Mouse (Mus musculus) macrophage (primary cell): Measurements from ENCODE around the gene Eif2b5. TPM values are rescaled to one million over a fixed set of nuclear protein-coding genes. Genes with fewer than 3 reads are reported as not detected.

Experiments
- H3K27ac ChIP-seq: fragments of 350-480 bp; formaldehyde crosslinking; 2 replicates; pipeline ENCODE4 v1.9.0; 2021
- H3K36me3 ChIP-seq: fragments of 350-480 bp; formaldehyde crosslinking; 2 replicates; pipeline ENCODE4 v1.9.0; 2021; ENCODE audit errors: inconsistent target
- H3K4me3 ChIP-seq: fragments of 350-480 bp; formaldehyde crosslinking; 2 replicates; pipeline ENCODE4 v1.9.0; 2021; ENCODE audit errors: inconsistent target
- H3K79me2 ChIP-seq: fragments of 350-480 bp; formaldehyde crosslinking; 2 replicates; pipeline ENCODE4 v1.9.0; 2021; ENCODE audit errors: inconsistent target
- WGBS: methylation state at CpG from one replicate; pipeline ENCODE4 v1.1.7; 2026; ENCODE audit warnings: inconsistent platforms; ENCODE audit not compliant: missing documents; 5-methylcytosine and 5-hydroxymethylcytosine counted together
- polyA plus RNA-seq: library from polyadenylated mRNA; stranded (reverse); fragments of 250-400 nt; gene quantifications from 3 replicates; pipeline ENCODE4 v1.2.4, GENCODE M21; 2018; ENCODE audit warnings: inconsistent platforms

The Eif2b5 gene
- polyA plus RNA-seq, 1 experiment from 2014 or later = 30.4 TPM

- no peaks in the 10 kb centered on the region for H3K79me2 ChIP-seq
- no peak overlapping the region for H3K27ac ChIP-seq
- H3K36me3 ChIP-seq = peaks cover 89% of the 10 kb centered on the region
- WGBS = 88% methylated on average over 8 of the region's 8 CpGs
- no peak overlapping the region for H3K4me3 ChIP-seq
Measured at GRCm38 (mm10) chr16:20506000-20506399, 7.4 kb downstream of the Eif2b5 start.

DNA sequence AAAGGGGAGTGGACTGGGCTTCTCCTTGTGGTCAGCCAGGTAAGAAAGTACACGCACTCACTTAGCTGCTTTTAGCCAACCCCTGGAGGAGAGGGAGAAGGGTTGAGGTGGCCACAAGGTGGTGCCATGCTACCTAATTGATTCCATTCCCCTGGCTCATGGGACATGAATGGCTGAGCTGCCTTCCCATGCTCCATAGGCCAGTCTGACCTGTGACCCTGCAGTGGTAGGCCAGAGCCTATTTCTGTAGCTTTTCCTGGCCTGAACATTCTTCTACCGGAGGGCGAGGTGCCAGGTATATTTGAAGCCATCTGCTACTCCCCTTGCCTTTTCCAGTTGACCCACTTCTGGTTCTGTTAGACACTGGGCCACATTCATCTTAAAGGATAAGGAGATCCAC is 10.7 kb downstream of the Eif2b5 start:
- Histone ChIP-seq H3K79me2 (no peaks in the 10 kb centered on the region), H3K27ac (no peak overlapping the region), H3K36me3 (peaks cover 55% of the 10 kb centered on the region), H3K4me3 (no peak overlapping the region)
- 94% methylated on average over 3 of the region's 3 CpGs for WGBS

- no peak overlapping the region for H3K27ac ChIP-seq
- 90% methylated on average over 7 of the region's 7 CpGs for WGBS
- H3K79me2 ChIP-seq = no peaks in the 10 kb centered on the region
- H3K36me3 ChIP-seq = peaks cover 37% of the 10 kb centered on the region
- no peak overlapping the region for H3K4me3 ChIP-seq
Measured at GRCm38 (mm10) chr16:20511277-20511847, 12.7 kb downstream of the Eif2b5 start.

DNA sequence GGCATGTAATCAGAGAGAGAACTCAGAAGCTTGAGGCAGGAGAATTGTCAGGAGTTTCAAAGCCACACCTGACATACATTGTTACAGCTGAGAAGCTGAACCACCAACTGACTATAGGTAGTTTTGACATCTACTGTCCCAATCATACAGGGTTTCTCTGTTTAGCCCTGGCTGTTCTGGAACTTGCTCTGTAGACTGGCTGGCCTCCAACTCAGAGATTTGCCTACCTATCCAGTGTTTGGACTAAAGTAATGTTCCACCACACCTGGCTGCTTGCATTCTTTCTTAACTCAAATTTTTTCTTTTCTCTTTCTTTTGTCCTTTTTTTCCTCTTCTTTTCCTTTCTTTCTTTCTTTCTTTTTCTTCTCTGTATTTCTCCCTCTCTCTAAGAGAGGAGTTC is 17.4 kb downstream of the Eif2b5 start:
- Histone ChIP-seq H3K36me3 (no peaks in the 10 kb centered on the region), H3K27ac (peak overlapping the region; percentile 46; the same call in 1 of the 2 replicates), H3K4me3 (peak overlapping the region; percentile 52), H3K79me2 (peaks cover 40% of the 10 kb centered on the region)

DNA sequence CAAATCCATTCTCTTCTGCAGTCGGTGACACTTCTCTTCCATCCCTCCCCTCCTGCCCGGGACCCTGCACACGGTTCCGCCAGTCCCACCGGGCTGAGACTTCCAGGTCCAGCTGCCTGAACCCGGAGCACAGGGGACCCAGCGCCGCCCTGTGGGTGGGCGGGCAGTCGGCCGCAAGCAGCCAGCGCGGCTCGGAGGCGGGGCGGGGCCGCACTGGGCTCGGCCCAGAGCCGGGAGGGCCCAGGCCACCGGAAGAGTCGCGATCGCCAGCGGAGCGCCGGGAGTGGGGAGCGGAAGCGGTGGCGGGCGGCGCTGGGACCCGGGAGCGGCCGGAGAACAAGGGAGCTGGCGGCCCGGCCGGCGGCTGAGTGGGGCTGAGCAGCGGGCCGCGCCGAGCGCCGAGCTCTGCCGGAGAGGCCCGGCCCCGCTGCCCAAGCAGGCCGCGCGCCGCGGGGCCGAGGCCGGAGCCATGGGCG is 18.1 kb downstream of the Eif2b5 start, which contains the start of gene Dvl3:
TSS of gene Dvl3 (plus strand) at position 257 of the 476 bp plus-strand sequence.
- WGBS = 1% methylated on average over 48 of the region's 55 CpGs
- peak within 1 kb of the TSS; percentile 47 for H3K27ac ChIP-seq
- peak within 1 kb of the TSS; percentile 88 for H3K4me3 ChIP-seq
- no peaks in the 10 kb centered on the region for H3K36me3 ChIP-seq
- peaks cover 45% of the 10 kb centered on the region for H3K79me2 ChIP-seq

DNA sequence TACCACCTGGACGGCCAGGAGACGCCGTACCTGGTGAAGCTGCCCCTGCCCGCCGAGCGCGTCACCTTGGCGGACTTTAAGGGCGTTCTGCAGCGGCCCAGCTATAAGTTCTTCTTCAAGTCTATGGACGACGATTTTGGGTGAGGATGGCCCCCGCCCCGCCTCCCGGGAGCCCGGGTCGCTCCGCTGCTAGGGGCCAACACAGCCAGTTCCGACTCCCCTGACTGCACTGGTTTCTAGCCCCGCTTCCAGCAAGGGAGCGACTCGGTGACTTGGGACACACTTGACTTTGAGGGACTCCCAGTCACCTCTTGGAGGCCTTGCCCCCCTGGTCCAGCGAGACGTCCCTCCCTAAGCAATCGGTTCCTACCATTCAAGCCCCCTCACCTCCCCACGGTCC is 18.6 kb downstream of the Eif2b5 start:
- Histone ChIP-seq H3K36me3 (no peaks in the 10 kb centered on the region), H3K27ac (peak overlapping the region; percentile 47), H3K79me2 (peaks cover 45% of the 10 kb centered on the region), H3K4me3 (peak overlapping the region; percentile 88)
- WGBS = under 1% methylated on average over 26 of the region's 26 CpGs

DNA sequence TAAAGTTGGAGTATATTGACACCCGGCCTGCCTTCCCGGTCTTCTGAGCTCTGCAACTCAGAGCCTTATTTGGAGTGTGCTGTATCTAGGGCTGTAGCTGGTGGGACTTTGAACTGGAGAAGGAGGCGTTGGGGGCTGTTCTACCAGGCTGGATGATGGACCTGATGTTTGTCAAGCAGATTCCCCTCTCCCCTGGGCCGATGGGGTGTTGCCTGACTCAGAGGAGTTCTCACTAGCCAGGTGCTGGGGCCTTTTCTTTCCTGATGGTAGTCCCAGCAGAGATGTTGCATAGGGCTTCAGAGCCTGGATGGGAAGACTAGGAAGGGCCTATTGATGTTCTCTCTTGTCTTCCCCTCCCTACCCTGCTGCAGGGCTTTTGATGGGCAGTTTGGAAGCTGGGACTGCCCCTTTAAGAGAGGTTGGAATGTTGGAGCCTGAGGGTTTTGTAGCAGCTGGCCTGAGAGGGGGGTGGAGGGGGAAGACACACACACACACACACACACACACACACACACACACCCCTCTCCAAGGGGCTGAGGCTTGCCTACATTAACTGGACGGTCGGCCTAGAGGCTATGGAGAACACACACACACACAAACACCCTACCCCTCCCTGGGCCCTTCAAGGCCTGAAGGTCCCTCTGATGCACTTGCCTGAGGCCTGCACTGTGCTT is 19.2 kb downstream of the Eif2b5 start:
- 0 out of 2 replicates have a peak, but pooled peaks cover 1% of the 10 kb centered on the region for H3K36me3 ChIP-seq
- peak overlapping the region; percentile 47 for H3K27ac ChIP-seq
- peaks cover 45% of the 10 kb centered on the region for H3K79me2 ChIP-seq
- WGBS = 12% methylated on average over 5 of the region's 6 CpGs
- peak overlapping the region; percentile 88 for H3K4me3 ChIP-seq

GRCm38 (mm10) chr16:20523886-20524285 is 25.3 kb downstream of the Eif2b5 start:
- 96% methylated on average over 10 of the region's 10 CpGs for WGBS
- H3K36me3 ChIP-seq = peaks cover 53% of the 10 kb centered on the region
- H3K79me2 ChIP-seq = peaks cover 26% of the 10 kb centered on the region

DNA sequence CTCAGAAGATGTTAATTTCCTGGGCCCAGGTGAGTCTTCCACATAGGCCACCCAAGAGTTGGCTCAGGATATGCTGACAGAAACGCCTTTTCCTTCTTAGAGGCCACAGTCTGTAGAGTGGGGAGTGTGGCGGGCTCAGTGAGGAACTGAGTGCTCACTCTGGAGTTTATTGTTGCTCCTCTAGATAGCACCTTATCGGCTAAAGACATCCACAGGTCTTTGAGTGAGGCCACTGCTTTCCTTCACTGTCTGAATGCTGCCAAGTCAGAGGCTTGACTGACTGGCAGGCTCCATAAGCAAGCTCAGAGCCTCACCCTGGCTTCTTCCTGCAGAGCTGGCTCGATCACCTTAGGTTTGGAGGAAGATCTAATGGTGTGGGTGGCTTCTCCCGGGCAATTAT is 30.2 kb downstream of the Eif2b5 start:
- Histone ChIP-seq H3K4me3 (no peak overlapping the region), H3K79me2 (no peaks in the 10 kb centered on the region), H3K27ac (no peak overlapping the region), H3K36me3 (peaks cover 57% of the 10 kb centered on the region)
- WGBS = 87% methylated on average over 4 of the region's 5 CpGs

More at GRCm38 (mm10) chr16:20523886-20524285, 25.3 kb downstream of the Eif2b5 start:
- Histone ChIP-seq H3K4me3 (no peak overlapping the region), H3K27ac (no peak overlapping the region)

GRCm38 (mm10) chr16:20529375-20529774 is 30.8 kb downstream of the Eif2b5 start:
- Histone ChIP-seq H3K4me3 (no peak overlapping the region), H3K27ac (no peak overlapping the region), H3K36me3 (peaks cover 51% of the 10 kb centered on the region), H3K79me2 (no peaks in the 10 kb centered on the region)
- 100% methylated on average over 1 of the region's 1 CpGs for WGBS

DNA sequence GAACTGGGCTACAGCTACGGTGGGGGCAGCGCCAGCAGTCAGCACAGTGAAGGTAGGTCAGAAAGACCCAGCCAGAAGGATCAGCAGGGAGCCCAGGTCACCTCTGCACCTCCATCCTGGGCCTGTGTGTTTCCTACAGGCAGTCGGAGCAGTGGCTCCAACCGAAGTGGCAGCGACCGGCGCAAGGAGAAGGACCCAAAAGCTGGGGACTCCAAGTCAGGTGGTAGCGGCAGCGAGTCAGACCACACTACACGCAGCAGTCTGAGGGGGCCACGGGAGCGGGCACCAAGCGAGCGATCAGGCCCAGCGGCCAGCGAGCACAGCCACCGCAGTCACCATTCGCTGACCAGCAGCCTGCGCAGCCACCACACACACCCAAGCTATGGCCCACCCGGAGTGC is 32.3 kb downstream of the Eif2b5 start:
- Histone ChIP-seq H3K4me3 (no peak overlapping the region), H3K79me2 (peaks cover 6% of the 10 kb centered on the region), H3K36me3 (peaks cover 38% of the 10 kb centered on the region), H3K27ac (no peak overlapping the region)
- 98% methylated on average over 16 of the region's 20 CpGs for WGBS

GRCm38 (mm10) chr16:20534617-20535295 is 36.1 kb downstream of the Eif2b5 start:
- Histone ChIP-seq H3K4me3 (no peak overlapping the region; the same call in 1 of the 2 replicates), H3K27ac (no peak overlapping the region), H3K36me3 (peaks cover 22% of the 10 kb centered on the region), H3K79me2 (peaks cover 39% of the 10 kb centered on the region)
- 39% methylated on average over 9 of the region's 10 CpGs for WGBS

- 1% methylated on average over 51 of the region's 52 CpGs for WGBS
- Histone ChIP-seq H3K4me3 (peak within 1 kb of the TSS; percentile 97), H3K79me2 (peaks cover 39% of the 10 kb centered on the region), H3K27ac (peak within 1 kb of the TSS; percentile 97), H3K36me3 (peaks cover 22% of the 10 kb centered on the region)
Measured at GRCm38 (mm10) chr16:20535296-20536080, 36.9 kb downstream of the Eif2b5 start, which contains the start of gene Ap2m1. TSS of gene Ap2m1 (plus strand) at chr16:20535478.

DNA sequence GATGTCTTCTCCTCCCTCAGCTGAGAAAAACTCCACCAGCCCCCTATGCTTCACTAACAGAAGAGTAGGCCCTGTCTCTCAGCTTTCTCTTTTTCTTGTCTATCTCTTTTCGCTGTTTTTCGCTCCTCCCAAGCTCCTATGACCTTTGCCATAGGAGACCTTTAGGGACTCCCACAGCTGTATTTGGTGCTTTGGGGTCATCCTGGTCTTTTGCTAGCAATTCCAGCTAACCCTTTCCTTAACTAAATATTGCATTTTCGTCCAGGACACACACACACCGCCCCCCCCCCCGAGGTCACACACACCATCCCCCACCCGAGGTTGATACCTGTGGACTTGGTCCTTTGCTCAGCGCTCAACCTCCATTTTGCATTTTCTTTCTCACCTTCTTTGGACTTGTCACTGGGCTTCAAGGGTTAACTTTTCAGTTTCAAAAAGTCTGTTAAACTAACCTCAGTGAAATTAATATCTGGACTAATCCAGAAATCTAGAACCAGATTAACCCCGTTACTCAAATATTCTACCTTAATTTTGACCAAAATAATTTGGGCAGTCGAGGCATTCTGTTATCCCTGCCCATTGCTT is 37.6 kb downstream of the Eif2b5 start:
- H3K36me3 ChIP-seq = peaks cover 25% of the 10 kb centered on the region
- WGBS = 44% methylated on average over 7 of the region's 9 CpGs
- H3K79me2 ChIP-seq = peaks cover 46% of the 10 kb centered on the region
- peak overlapping the region; percentile 97 for H3K27ac ChIP-seq
- peak overlapping the region; percentile 97 for H3K4me3 ChIP-seq
